Mouse (Mus musculus) lung, adult 2 months (tissue): ENCODE data around the gene Hk2.

Experiments used
- CTCF ChIP-seq: fragments of 200-500 bp; IDR thresholded peaks from 2 replicates; pipeline ENCODE4 v1.5.1; 2011; ENCODE audit warnings: mild to moderate bottlenecking, low read length, control low read depth; ENCODE audit not compliant: insufficient read depth
- POLR2A ChIP-seq: fragments of 200-500 bp; IDR thresholded peaks from 2 replicates; pipeline ENCODE4 v1.6.1; 2011; ENCODE audit warnings: low read depth, mild to moderate bottlenecking, control low read depth, low read length, borderline replicate concordance; ENCODE audit errors: extremely low read depth

GRCm38 (mm10) chr6:82762728-82763127 lies 11.5 kb downstream of the Hk2 start:
- no peak for TF ChIP-seq CTCF
- TF ChIP-seq POLR2A, result no peak
